Mouse (Mus musculus): ENCODE measurements around the gene Dact3. TPM values are rescaled to one million over a fixed set of nuclear protein-coding genes. Genes with fewer than 3 reads are reported as not detected.

Gene Dact3
- polyA plus RNA-seq, 1 experiment = 9.2 TPM

DNA sequence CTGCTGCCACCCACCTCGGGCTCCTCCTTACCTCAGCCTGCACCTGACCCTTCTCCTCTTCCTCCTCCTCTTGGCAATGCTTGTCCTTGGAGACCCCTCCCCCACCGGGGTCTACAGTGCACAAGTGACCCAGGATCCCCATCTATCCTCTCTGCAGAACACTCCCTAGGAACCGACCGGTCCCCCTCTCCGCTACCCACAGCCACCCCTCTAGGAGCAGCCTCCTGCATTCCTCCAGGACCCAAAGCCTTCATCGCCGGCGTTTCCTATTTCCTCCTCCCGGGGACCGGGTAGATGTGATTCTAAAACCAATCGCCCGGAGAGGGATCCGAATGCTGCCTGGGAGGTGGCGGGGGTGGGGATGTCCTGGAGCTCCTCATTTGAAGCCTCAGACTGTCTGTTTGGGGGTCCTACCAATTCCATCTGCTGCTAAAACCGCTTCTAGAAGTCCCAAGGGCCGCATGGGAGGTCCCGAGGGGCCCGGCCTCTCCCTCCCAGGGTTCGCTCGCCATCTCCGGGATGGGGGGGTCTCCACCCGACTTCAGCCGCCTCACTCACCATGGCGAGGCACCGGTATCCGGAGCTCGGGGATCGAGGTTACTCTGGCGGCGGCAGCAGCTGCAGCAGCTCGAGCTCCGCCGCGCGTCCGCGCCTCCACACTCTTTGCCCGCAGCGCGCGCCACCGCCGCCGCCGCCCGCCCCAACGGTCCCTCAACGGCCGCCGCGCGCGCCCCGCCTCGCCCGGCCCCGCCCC lies 48.3 kb downstream of the Dact3 start:
- Histone ChIP-seq H3K27ac (ENCODE audit: insufficient read depth, low read length) (peak overlapping the region; percentile 99), H3K27me3 (ENCODE audit: control insufficient read depth, insufficient read depth, low read length) (no peaks in the 10 kb centered on the region), H3K4me3 (ENCODE audit: extremely low read depth, insufficient read depth, insufficient read length) (peak overlapping the region; percentile 86), H3K36me3 (ENCODE audit: control insufficient read depth, insufficient read depth, low read length) (peaks cover 7% of the 10 kb centered on the region; the same call in 1 of the 2 replicates), H3K4me1 (ENCODE audit: control insufficient read depth, insufficient read depth, insufficient read length) (peaks cover 4% of the 10 kb centered on the region; the same call in 1 of the 2 replicates)
- TF ChIP-seq CTCF (IDR thresholded peaks at IDR 0.05; ENCODE audit: extremely low read depth, insufficient read depth, insufficient read length, insufficient replicate concordance) = no peak
- peak; percentile 38; the same call in 1 of the 2 replicates for TF ChIP-seq POLR2A (IDR thresholded peaks at IDR 0.05; ENCODE audit: low read depth, low read length)
- under 1% methylated on average over 48 of the region's 57 CpGs for WGBS
- no peak for DNase-seq (ENCODE audit: low read depth in 1 of 2, low spot score in 2 of 2)

DNA sequence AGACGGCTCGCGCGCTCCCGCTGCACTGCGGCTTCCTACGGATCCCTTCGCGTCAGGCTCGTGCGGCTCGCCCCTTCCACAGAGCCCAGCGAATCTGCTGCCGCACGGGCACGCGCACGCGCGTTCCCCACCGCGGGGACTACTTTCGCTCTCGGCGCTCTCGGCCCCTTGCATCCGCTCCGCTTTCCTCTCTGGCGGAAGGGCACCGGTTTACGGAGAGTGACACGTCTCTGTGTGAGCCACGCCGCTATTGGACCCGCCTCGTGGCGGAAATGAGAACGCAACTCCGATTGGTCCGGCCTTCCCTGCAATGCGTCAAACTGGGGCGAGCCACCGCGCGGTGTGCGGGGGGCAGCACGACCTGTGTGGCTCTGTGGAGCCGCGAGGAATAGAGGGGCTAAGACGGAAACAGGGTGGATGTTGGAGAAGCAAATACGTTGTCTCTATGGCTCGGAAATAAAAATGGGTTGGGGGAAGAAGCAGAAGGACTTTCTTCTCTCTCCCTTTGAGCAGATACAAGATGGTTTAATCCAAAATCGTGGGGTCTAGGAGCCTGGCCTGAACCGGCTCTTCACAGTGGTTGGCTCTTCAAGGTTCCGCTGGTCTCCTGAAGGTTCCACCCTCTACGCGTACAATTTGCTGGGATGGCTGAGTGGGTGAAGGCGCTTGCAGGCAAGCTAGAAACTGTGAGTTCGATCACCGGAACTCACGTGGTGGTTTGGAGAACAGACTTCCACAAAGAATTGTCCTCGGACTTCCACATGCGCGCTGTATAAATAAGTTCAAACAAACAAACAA lies 49.1 kb downstream of the Dact3 start, which contains the start of gene Calm3:
Gene Calm3, minus strand, starts transcription at position 78 of the 798 bp plus-strand sequence.
- H3K27ac ChIP-seq (ENCODE audit: insufficient read depth, low read length) = peak within 1 kb of the TSS; percentile 99
- no peaks in the 10 kb centered on the region for H3K27me3 ChIP-seq (ENCODE audit: control insufficient read depth, insufficient read depth, low read length)
- DNase-seq (ENCODE audit: low read depth in 1 of 2, low spot score in 2 of 2) = peak; percentile 98 to 100
- 0 out of 2 replicates have a peak, but pooled peaks cover under 1% of the 10 kb centered on the region for H3K36me3 ChIP-seq (ENCODE audit: control insufficient read depth, insufficient read depth, low read length)
- TF ChIP-seq CTCF (IDR thresholded peaks at IDR 0.05; ENCODE audit: extremely low read depth, insufficient read depth, insufficient read length, insufficient replicate concordance) = no peak
- peak; percentile 36; the same call in 1 of the 2 replicates for TF ChIP-seq POLR2A (IDR thresholded peaks at IDR 0.05; ENCODE audit: low read depth, low read length)
- 2% methylated on average over 64 of the region's 64 CpGs for WGBS
- peaks cover 4% of the 10 kb centered on the region; the same call in 1 of the 2 replicates for H3K4me1 ChIP-seq (ENCODE audit: control insufficient read depth, insufficient read depth, insufficient read length)
- H3K4me3 ChIP-seq (ENCODE audit: extremely low read depth, insufficient read depth, insufficient read length) = peak within 1 kb of the TSS; percentile 86

DNA sequence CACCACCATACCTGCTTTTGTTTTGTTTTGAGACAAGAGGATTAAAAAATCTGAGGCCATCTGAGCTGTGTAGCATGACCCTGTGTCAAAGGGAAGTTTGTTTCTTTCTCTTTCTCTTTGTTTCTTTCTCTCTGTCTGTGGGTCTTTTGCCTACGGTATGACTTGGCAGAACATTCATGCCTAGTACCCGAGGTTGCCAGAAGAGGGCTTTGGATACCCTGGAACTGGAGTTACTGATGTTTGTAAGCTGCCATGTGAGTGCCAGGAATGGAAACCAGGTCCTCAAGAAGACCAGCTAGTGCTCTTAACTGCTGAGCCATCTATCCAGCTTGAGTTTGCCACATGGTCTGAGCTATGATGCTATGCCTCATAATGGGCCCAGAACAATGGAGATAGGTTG lies 53.2 kb downstream of the Dact3 start:
- TF ChIP-seq CTCF (IDR thresholded peaks at IDR 0.05; ENCODE audit: extremely low read depth, insufficient read depth, insufficient read length, insufficient replicate concordance) (no peak), POLR2A (IDR thresholded peaks at IDR 0.05; ENCODE audit: low read depth, low read length) (no peak)
- Histone ChIP-seq H3K27me3 (ENCODE audit: control insufficient read depth, insufficient read depth, low read length) (no peaks in the 10 kb centered on the region), H3K4me1 (ENCODE audit: control insufficient read depth, insufficient read depth, insufficient read length) (no peaks in the 10 kb centered on the region)

GRCm38 (mm10) chr7:16930850-16931249 lies 55.7 kb downstream of the Dact3 start:
- no peaks in the 10 kb centered on the region for H3K36me3 ChIP-seq (ENCODE audit: control insufficient read depth, insufficient read depth, low read length)
- H3K27ac ChIP-seq (ENCODE audit: insufficient read depth, low read length) = no peak overlapping the region
- WGBS = 11% methylated on average over 1 of the region's 1 CpGs
- peak; percentile 43; the same call in 1 of the 2 replicates for TF ChIP-seq CTCF (IDR thresholded peaks at IDR 0.05; ENCODE audit: extremely low read depth, insufficient read depth, insufficient read length, insufficient replicate concordance)
- TF ChIP-seq POLR2A (IDR thresholded peaks at IDR 0.05; ENCODE audit: low read depth, low read length) = no peak
- no peaks in the 10 kb centered on the region for H3K27me3 ChIP-seq (ENCODE audit: control insufficient read depth, insufficient read depth, low read length)
- no peak overlapping the region for H3K4me3 ChIP-seq (ENCODE audit: extremely low read depth, insufficient read depth, insufficient read length)
- no peaks in the 10 kb centered on the region for H3K4me1 ChIP-seq (ENCODE audit: control insufficient read depth, insufficient read depth, insufficient read length)
- peak in 1 of 2 experiments; percentile 63 for DNase-seq (ENCODE audit: low read depth in 1 of 2, low spot score in 2 of 2)

More for the DNA sequence above, 53.2 kb downstream of the Dact3 start:
- no peak for DNase-seq (ENCODE audit: low read depth in 1 of 2, low spot score in 2 of 2)
- no peak overlapping the region for H3K27ac ChIP-seq (ENCODE audit: insufficient read depth, low read length)
- no peaks in the 10 kb centered on the region for H3K36me3 ChIP-seq (ENCODE audit: control insufficient read depth, insufficient read depth, low read length)
- no peak overlapping the region for H3K4me3 ChIP-seq (ENCODE audit: extremely low read depth, insufficient read depth, insufficient read length)
- 9% methylated on average over 2 of the region's 2 CpGs for WGBS

GRCm38 (mm10) chr7:16931968-16932627 lies 57.0 kb downstream of the Dact3 start:
- H3K4me1 ChIP-seq (ENCODE audit: control insufficient read depth, insufficient read depth, insufficient read length) = no peaks in the 10 kb centered on the region
- no peaks in the 10 kb centered on the region for H3K27me3 ChIP-seq (ENCODE audit: control insufficient read depth, insufficient read depth, low read length)
- TF ChIP-seq POLR2A (IDR thresholded peaks at IDR 0.05; ENCODE audit: low read depth, low read length) (no peak), CTCF (IDR thresholded peaks at IDR 0.05; ENCODE audit: extremely low read depth, insufficient read depth, insufficient read length, insufficient replicate concordance) (peak; percentile 65; the same call in 1 of the 2 replicates)
- no peaks in the 10 kb centered on the region for H3K36me3 ChIP-seq (ENCODE audit: control insufficient read depth, insufficient read depth, low read length)
- 23% methylated on average over 14 of the region's 14 CpGs for WGBS
- no peak overlapping the region for H3K4me3 ChIP-seq (ENCODE audit: extremely low read depth, insufficient read depth, insufficient read length)
- H3K27ac ChIP-seq (ENCODE audit: insufficient read depth, low read length) = no peak overlapping the region
- DNase-seq (ENCODE audit: low read depth in 1 of 2, low spot score in 2 of 2) = peak; percentile 66 to 72

Measured in spleen, adult 2 months (tissue).